Mouse (Mus musculus): ENCODE measurements at regions not wholly inside any gene's neighbourhood (a gene's known extent, or its start where the extent isn't known, plus 50 kb on each side); places are given as distances from the start of the nearest gene placed in this dataset.

GRCm38 (mm10) chr9:111841151-111841550 lies 151.0 kb upstream of the Stac start:
- DNase-seq (ENCODE audit: extremely low spot score in 1 of 2, low spot score in 1 of 2) = no peak

- peak in 1 of 2 experiments; percentile 15 for DNase-seq (ENCODE audit: extremely low spot score in 1 of 2, low spot score in 1 of 2)
Observed at GRCm38 (mm10) chr9:111838069-111838820, 148.1 kb upstream of the Stac start.

GRCm38 (mm10) chr9:111822094-111822493 lies 131.9 kb upstream of the Stac start:
- no peak for DNase-seq (ENCODE audit: extremely low spot score in 1 of 2, low spot score in 1 of 2)

- DNase-seq (ENCODE audit: extremely low spot score in 1 of 2, low spot score in 1 of 2) = no peak
Observed at GRCm38 (mm10) chr9:111817461-111817860, 127.3 kb upstream of the Stac start.

- no peak for DNase-seq (ENCODE audit: extremely low spot score in 1 of 2, low spot score in 1 of 2)
Observed at GRCm38 (mm10) chr9:111804931-111805330, 114.8 kb upstream of the Stac start.

- no peak for DNase-seq (ENCODE audit: extremely low spot score in 1 of 2, low spot score in 1 of 2)
Observed at GRCm38 (mm10) chr9:111801381-111801780, 111.2 kb upstream of the Stac start.

GRCm38 (mm10) chr9:111800869-111801268 lies 110.7 kb upstream of the Stac start:
- DNase-seq (ENCODE audit: extremely low spot score in 1 of 2, low spot score in 1 of 2) = no peak

GRCm38 (mm10) chr9:111778981-111779380 lies 88.8 kb upstream of the Stac start:
- DNase-seq (ENCODE audit: extremely low spot score in 1 of 2, low spot score in 1 of 2) = no peak

GRCm38 (mm10) chr9:111777433-111778135 lies 87.4 kb upstream of the Stac start:
- DNase-seq (ENCODE audit: extremely low spot score in 1 of 2, low spot score in 1 of 2) = no peak

GRCm38 (mm10) chr9:111774229-111774628 lies 84.1 kb upstream of the Stac start:
- DNase-seq (ENCODE audit: extremely low spot score in 1 of 2, low spot score in 1 of 2) = no peak

GRCm38 (mm10) chr9:111762653-111763468 lies 72.7 kb upstream of the Stac start:
- DNase-seq (ENCODE audit: extremely low spot score in 1 of 2, low spot score in 1 of 2) = no peak

- DNase-seq (ENCODE audit: extremely low spot score in 1 of 2, low spot score in 1 of 2) = no peak
Observed at GRCm38 (mm10) chr9:111755235-111755634, 65.1 kb upstream of the Stac start.

- DNase-seq (ENCODE audit: extremely low spot score in 1 of 2, low spot score in 1 of 2) = no peak
Observed at GRCm38 (mm10) chr9:111746151-111746550, 56.0 kb upstream of the Stac start.

GRCm38 (mm10) chr9:111745206-111745605 lies 55.1 kb upstream of the Stac start:
- no peak for DNase-seq (ENCODE audit: extremely low spot score in 1 of 2, low spot score in 1 of 2)

Data from layer of hippocampus, postnatal 25 days (tissue).